Comparison of ENCODE assay signal across 8 mouse cellular contexts in the genomic region with DNA sequence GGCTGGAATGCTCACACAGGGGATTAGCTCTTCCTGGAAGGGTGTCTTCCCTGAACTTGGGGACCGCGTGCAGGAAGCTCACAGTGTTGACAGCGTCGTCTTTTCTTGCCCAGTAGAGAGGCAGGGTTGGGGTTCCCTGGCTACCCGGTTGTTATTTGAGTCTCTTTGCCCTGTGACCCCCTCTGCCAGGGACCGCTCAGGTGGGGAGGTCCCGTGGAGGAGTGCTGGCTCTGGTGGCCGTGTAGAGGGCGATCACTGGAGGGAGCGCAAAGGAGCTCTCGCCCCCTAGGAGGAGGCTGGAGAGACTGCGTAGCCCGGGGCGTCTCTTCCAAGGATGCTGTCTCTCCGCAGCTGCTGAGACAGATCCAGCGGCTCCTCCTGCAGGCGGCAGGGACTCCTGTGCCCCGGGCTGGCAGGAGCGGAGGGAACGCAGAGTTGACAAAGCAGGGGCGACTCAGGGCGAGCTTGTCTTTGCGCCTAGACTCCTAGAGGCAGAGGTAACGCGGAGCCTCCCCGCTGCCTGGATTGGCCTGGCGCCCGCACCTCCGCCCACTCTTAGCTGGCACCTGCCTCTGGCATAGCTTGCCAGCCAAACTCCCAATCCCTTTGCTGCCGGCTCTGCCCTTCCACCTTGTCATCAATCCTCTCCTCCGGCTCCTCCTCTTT. TPM values are rescaled to one million over a fixed set of nuclear protein-coding genes. Genes with fewer than 3 reads are reported as not detected.
DNase-seq lines count a peak whose midpoint lies in the region; ATAC-seq lines count a peak whose summit lies in the region.

TSS of gene Fam20a (minus strand) at position 499 of the 666 bp plus-strand sequence.

- peaks cover 16% of the 10 kb centered on the region for H3K4me1 ChIP-seq in embryonic facial prominence, embryonic 12.5 days
- peaks cover 20% of the 10 kb centered on the region for H3K4me1 ChIP-seq in heart, embryonic 10.5 days
- peaks cover 25% of the 10 kb centered on the region for H3K4me1 ChIP-seq in limb, embryonic 12.5 days (replicated peaks)
- peaks cover 16% of the 10 kb centered on the region for H3K4me1 ChIP-seq in midbrain, embryonic 12.5 days
- peaks cover 18% of the 10 kb centered on the region for H3K4me1 ChIP-seq in stomach, embryonic 15.5 days

- H3K9ac ChIP-seq in embryonic facial prominence, embryonic 12.5 days: peak within 1 kb of the TSS; percentile 37
- H3K9ac ChIP-seq in limb, embryonic 12.5 days (replicated peaks): peak within 1 kb of the TSS; percentile 42; the same call in 1 of the 2 replicates
- H3K9ac ChIP-seq in midbrain, embryonic 12.5 days (replicated peaks): peak within 1 kb of the TSS; percentile 49
- H3K9ac ChIP-seq in stomach, embryonic 15.5 days: peak within 1 kb of the TSS; percentile 21; the same call in 1 of the 2 replicates

- H3K4me3 ChIP-seq in embryonic facial prominence, embryonic 12.5 days: peak within 1 kb of the TSS; percentile 45
- H3K4me3 ChIP-seq in heart, embryonic 10.5 days: peak within 1 kb of the TSS; percentile 69
- H3K4me3 ChIP-seq in limb, embryonic 12.5 days (replicated peaks): peak within 1 kb of the TSS; percentile 50
- peak within 1 kb of the TSS; percentile 47 for H3K4me3 ChIP-seq in midbrain, embryonic 12.5 days
- peak within 1 kb of the TSS; percentile 43 for H3K4me3 ChIP-seq in stomach, embryonic 15.5 days (replicated peaks)

- no peak for ATAC-seq in embryonic facial prominence, embryonic 12.5 days (ENCODE audit: insufficient number of reproducible peaks, insufficient read depth, low FRiP score, low TSS enrichment)
- peak; percentile 27; the same call in 1 of the 2 replicates for ATAC-seq in limb, embryonic 12.5 days (ENCODE audit: insufficient number of reproducible peaks, insufficient read depth, low FRiP score, low TSS enrichment, low read depth)
- peak; percentile 83 for ATAC-seq in midbrain, embryonic 12.5 days (ENCODE audit: low FRiP score, low read depth)
- ATAC-seq in stomach, embryonic 15.5 days (ENCODE audit: insufficient read depth, low FRiP score, low read depth): peak; percentile 44; the same call in 1 of the 2 replicates

- DNase-seq in urinary bladder, adult 18-20 months (ENCODE audit: low spot score in 2 of 2): peak; percentile 40 to 46
- DNase-seq in urinary bladder, postnatal 10 days (ENCODE audit: low spot score): no peak
- DNase-seq in heart, embryonic 10.5 days (ENCODE audit: low spot score): no peak
- peak; percentile 59 to 73 for DNase-seq in kidney, adult 8-10 months

- peaks cover 21% of the 10 kb centered on the region for H3K27me3 ChIP-seq in embryonic facial prominence, embryonic 12.5 days
- H3K27me3 ChIP-seq in heart, embryonic 10.5 days (ENCODE audit: insufficient read depth, poor library complexity, severe bottlenecking): peaks cover 36% of the 10 kb centered on the region
- peaks cover 37% of the 10 kb centered on the region for H3K27me3 ChIP-seq in limb, embryonic 12.5 days
- peaks cover 37% of the 10 kb centered on the region for H3K27me3 ChIP-seq in midbrain, embryonic 12.5 days
- 0 out of 2 replicates have a peak, but pooled peaks cover 3% of the 10 kb centered on the region for H3K27me3 ChIP-seq in stomach, embryonic 15.5 days (replicated peaks)

- no peaks in the 10 kb centered on the region for H3K36me3 ChIP-seq in embryonic facial prominence, embryonic 12.5 days
- H3K36me3 ChIP-seq in heart, embryonic 10.5 days: no peaks in the 10 kb centered on the region
- no peaks in the 10 kb centered on the region for H3K36me3 ChIP-seq in limb, embryonic 12.5 days
- H3K36me3 ChIP-seq in midbrain, embryonic 12.5 days: no peaks in the 10 kb centered on the region
- H3K36me3 ChIP-seq in stomach, embryonic 15.5 days: no peaks in the 10 kb centered on the region

- H3K4me2 ChIP-seq in embryonic facial prominence, embryonic 12.5 days (replicated peaks): peak within 1 kb of the TSS; percentile 93
- H3K4me2 ChIP-seq in limb, embryonic 12.5 days: peak within 1 kb of the TSS; percentile 95
- H3K4me2 ChIP-seq in midbrain, embryonic 12.5 days (replicated peaks): peak within 1 kb of the TSS; percentile 94
- peak within 1 kb of the TSS; percentile 90 for H3K4me2 ChIP-seq in stomach, embryonic 15.5 days

- no peaks in the 10 kb centered on the region for H3K9me3 ChIP-seq in embryonic facial prominence, embryonic 12.5 days
- H3K9me3 ChIP-seq in heart, embryonic 10.5 days: no peaks in the 10 kb centered on the region
- no peaks in the 10 kb centered on the region for H3K9me3 ChIP-seq in limb, embryonic 12.5 days
- H3K9me3 ChIP-seq in midbrain, embryonic 12.5 days: no peaks in the 10 kb centered on the region
- no peaks in the 10 kb centered on the region for H3K9me3 ChIP-seq in stomach, embryonic 15.5 days

- 2% methylated on average over 31 of the region's 31 CpGs for WGBS in embryonic facial prominence, embryonic 12.5 days
- under 1% methylated on average over 31 of the region's 31 CpGs for WGBS in heart, embryonic 10.5 days
- under 1% methylated on average over 31 of the region's 31 CpGs for WGBS in limb, embryonic 12.5 days
- WGBS in midbrain, embryonic 12.5 days: 1% methylated on average over 31 of the region's 31 CpGs
- 2% methylated on average over 31 of the region's 31 CpGs for WGBS in stomach, embryonic 15.5 days

- no peak within 1 kb of the TSS for H3K27ac ChIP-seq in embryonic facial prominence, embryonic 12.5 days
- H3K27ac ChIP-seq in heart, embryonic 10.5 days: peak within 1 kb of the TSS; percentile 69
- H3K27ac ChIP-seq in limb, embryonic 12.5 days: no peak within 1 kb of the TSS
- no peak within 1 kb of the TSS for H3K27ac ChIP-seq in midbrain, embryonic 12.5 days (replicated peaks)
- H3K27ac ChIP-seq in stomach, embryonic 15.5 days: peak within 1 kb of the TSS; percentile 65

RNA-seq across cellular contexts. Expression of gene Fam20a, which starts in this region (rescaled TPM):
- polyA plus RNA-seq in embryonic facial prominence, embryonic 12.5 days (2016; fragmentation: Nextera tagmentation; extraction: Ambion mirVana): 3.3 and 3.5 TPM in 2 replicates
- polyA plus RNA-seq in heart, embryonic 10.5 days (2016; fragmentation: Nextera tagmentation; extraction: Ambion mirVana): 0.39 and 2.7 TPM in 2 replicates
- polyA plus RNA-seq in limb, embryonic 12.5 days (2016; fragmentation: Nextera tagmentation; extraction: Ambion mirVana): 0.28 and 0.64 TPM in 2 replicates
- polyA plus RNA-seq in midbrain, embryonic 12.5 days (2016; fragmentation: Nextera tagmentation; extraction: Ambion mirVana): 2.4 and 2.5 TPM in 2 replicates
- polyA plus RNA-seq in stomach, embryonic 15.5 days (2015; fragmentation: Nextera tagmentation; extraction: Ambion mirVana): 2.3 and 3.0 TPM in 2 replicates

Comparison
In these comparisons a context has a peak if more than half of its experiments do, and no peak if none do; other contexts are left out.
1. DNase-seq: peak in urinary bladder, adult 18-20 months (2 of 2) and kidney, adult 8-10 months (2 of 2); none in urinary bladder, postnatal 10 days (single experiment) and heart, embryonic 10.5 days (single experiment).
2. Peak in ATAC-seq, H3K4me3 ChIP-seq, H3K9ac ChIP-seq and H3K4me2 ChIP-seq in limb, embryonic 12.5 days; RNA of the gene not detected or under 1 TPM.
3. H3K27ac ChIP-seq: peak in heart, embryonic 10.5 days (single experiment) and stomach, embryonic 15.5 days (single experiment); none in embryonic facial prominence, embryonic 12.5 days (single experiment), limb, embryonic 12.5 days (single experiment) and midbrain, embryonic 12.5 days (single experiment).
4. Peak in every context shown above with its lines, with median percentiles within 50 percentile points of each other: H3K4me2 ChIP-seq, H3K4me3 ChIP-seq and H3K9ac ChIP-seq.